Mouse (Mus musculus): ENCODE measurements around the gene Zfp865. TPM values are rescaled to one million over a fixed set of nuclear protein-coding genes. Genes with fewer than 3 reads are reported as not detected.

Zfp865 gene
- polyA plus RNA-seq, 1 experiment: 18.3 TPM

DNA sequence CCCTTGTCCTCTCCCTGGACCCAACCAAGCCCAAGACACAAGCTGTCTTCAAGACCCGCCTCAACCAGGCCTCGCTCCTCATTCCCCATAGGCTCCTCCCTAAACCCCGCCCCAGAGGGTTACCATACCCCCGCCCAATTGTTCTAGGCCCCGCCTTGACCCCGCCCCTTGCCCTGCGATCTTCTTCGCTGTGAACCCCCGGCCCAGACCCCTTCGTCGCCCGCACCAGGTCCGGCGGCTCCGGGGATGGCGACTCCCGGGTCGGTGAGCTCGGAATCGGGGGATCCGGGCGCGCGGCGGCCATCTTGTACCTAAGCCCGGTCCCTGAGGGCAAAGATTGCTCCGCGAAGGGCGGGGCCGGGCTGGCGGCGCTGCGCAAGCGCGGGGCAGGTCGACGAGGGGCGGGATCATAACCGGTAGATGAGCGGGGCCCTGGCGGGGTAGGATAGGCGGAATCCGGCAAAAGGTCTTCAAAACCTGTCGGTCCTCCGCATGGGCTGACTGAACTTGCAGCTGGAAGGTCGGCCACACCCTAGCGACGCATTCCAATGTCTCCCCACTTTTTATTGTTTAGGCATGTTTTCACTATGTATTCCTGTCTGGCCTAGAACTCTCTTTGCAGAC, 18.0 kb downstream of the Zfp865 start, which contains the start of gene Zfp784:
Zfp784 (minus strand) TSS at position 338 of the 624 bp plus-strand sequence.
- Histone ChIP-seq H3K27me3 (ENCODE audit: control insufficient read depth, insufficient read depth, low read length) (no peaks in the 10 kb centered on the region), H3K27ac (ENCODE audit: control insufficient read depth, insufficient read depth, low read depth, low read length) (peak within 1 kb of the TSS; percentile 88), H3K36me3 (ENCODE audit: control insufficient read depth, insufficient read depth, low read length) (no peaks in the 10 kb centered on the region), H3K4me1 (ENCODE audit: control insufficient read depth, insufficient read depth, low read length) (no peaks in the 10 kb centered on the region; the same call in 1 of the 2 replicates), H3K4me3 (ENCODE audit: control insufficient read depth, low read depth, low read length) (peak within 1 kb of the TSS; percentile 92)
- TF ChIP-seq POLR2A (IDR thresholded peaks at IDR 0.05; ENCODE audit: control insufficient read depth, low read depth, low read length) (peak; percentile 49), CTCF (IDR thresholded peaks at IDR 0.05; ENCODE audit: control insufficient read depth, insufficient read depth, insufficient replicate concordance, low read depth, low read length) (no peak)

DNA sequence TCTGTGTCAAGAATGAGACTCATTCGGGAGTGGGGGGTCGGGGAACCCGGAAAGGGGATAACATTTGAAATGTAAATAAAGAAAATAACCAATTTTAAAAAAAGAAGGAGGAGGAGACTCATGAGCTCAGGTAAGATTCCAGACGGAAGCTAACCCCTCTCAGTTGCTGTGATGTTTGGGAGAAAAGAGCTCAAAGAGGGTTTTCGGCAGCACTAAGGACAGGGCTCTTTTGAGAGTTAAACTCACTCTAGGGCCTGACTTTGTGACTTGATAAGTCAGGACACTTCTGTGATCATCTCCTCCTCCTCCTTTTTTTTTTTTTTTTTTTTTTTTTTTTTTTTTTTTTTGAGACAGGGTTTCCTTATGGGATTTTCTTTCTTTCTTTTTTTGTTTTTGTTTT, 18.8 kb downstream of the Zfp865 start:
- Histone ChIP-seq H3K36me3 (ENCODE audit: control insufficient read depth, insufficient read depth, low read length) (no peaks in the 10 kb centered on the region), H3K4me1 (ENCODE audit: control insufficient read depth, insufficient read depth, low read length) (no peaks in the 10 kb centered on the region; the same call in 1 of the 2 replicates), H3K4me3 (ENCODE audit: control insufficient read depth, low read depth, low read length) (peak overlapping the region; percentile 92), H3K27me3 (ENCODE audit: control insufficient read depth, insufficient read depth, low read length) (no peaks in the 10 kb centered on the region), H3K27ac (ENCODE audit: control insufficient read depth, insufficient read depth, low read depth, low read length) (peak overlapping the region; percentile 88)
- TF ChIP-seq POLR2A (IDR thresholded peaks at IDR 0.05; ENCODE audit: control insufficient read depth, low read depth, low read length) (no peak), CTCF (IDR thresholded peaks at IDR 0.05; ENCODE audit: control insufficient read depth, insufficient read depth, insufficient replicate concordance, low read depth, low read length) (no peak)

DNA sequence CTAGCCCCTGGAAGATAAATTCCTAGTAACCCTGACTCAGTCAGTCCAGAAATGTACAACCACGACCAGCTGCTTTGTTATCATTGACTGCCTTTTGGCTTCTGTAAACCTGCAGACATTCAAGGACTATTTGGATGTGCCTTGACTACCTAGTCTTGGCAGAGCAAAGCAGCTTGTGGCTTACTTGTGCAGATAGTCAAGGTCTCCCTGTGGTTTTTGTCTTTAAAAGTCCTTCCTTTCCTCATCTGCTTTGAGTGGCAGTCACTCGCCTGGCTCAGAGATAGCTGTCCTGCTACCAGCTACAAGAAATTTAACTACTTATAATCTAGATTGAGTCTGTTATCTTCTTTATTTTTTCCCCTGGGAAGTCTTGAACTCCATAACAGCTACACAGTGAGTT, 24.8 kb downstream of the Zfp865 start:
- TF ChIP-seq CTCF (IDR thresholded peaks at IDR 0.05; ENCODE audit: control insufficient read depth, insufficient read depth, insufficient replicate concordance, low read depth, low read length) (no peak), POLR2A (IDR thresholded peaks at IDR 0.05; ENCODE audit: control insufficient read depth, low read depth, low read length) (no peak)
- Histone ChIP-seq H3K4me1 (ENCODE audit: control insufficient read depth, insufficient read depth, low read length) (no peaks in the 10 kb centered on the region), H3K27me3 (ENCODE audit: control insufficient read depth, insufficient read depth, low read length) (no peaks in the 10 kb centered on the region), H3K4me3 (ENCODE audit: control insufficient read depth, low read depth, low read length) (no peak overlapping the region), H3K27ac (ENCODE audit: control insufficient read depth, insufficient read depth, low read depth, low read length) (no peak overlapping the region), H3K36me3 (ENCODE audit: control insufficient read depth, insufficient read depth, low read length) (no peaks in the 10 kb centered on the region)

DNA sequence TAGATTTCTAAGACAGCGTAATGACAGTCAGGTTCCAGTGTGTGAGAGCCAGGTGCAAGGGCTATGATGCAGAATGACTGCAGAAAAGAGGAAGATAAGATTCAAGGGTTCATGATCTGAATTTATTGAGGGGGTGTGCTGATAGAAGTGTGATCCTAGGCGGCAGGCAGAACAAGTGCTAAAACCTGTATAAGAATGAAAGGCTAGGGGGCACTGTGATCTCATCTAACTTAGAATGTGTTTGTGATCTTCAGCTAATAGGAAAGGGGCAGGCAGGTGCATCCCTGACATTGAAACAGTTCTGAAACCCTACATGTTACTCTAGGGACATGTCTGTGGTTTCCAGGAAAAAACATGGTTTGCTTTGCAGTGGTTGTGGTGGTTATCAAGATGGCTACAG, 25.9 kb downstream of the Zfp865 start:
- no peaks in the 10 kb centered on the region for H3K27me3 ChIP-seq (ENCODE audit: control insufficient read depth, insufficient read depth, low read length)
- no peaks in the 10 kb centered on the region for H3K4me1 ChIP-seq (ENCODE audit: control insufficient read depth, insufficient read depth, low read length)
- H3K27ac ChIP-seq (ENCODE audit: control insufficient read depth, insufficient read depth, low read depth, low read length): no peak overlapping the region
- TF ChIP-seq POLR2A (IDR thresholded peaks at IDR 0.05; ENCODE audit: control insufficient read depth, low read depth, low read length): no peak
- TF ChIP-seq CTCF (IDR thresholded peaks at IDR 0.05; ENCODE audit: control insufficient read depth, insufficient read depth, insufficient replicate concordance, low read depth, low read length): no peak
- H3K4me3 ChIP-seq (ENCODE audit: control insufficient read depth, low read depth, low read length): no peak overlapping the region
- H3K36me3 ChIP-seq (ENCODE audit: control insufficient read depth, insufficient read depth, low read length): no peaks in the 10 kb centered on the region

DNA sequence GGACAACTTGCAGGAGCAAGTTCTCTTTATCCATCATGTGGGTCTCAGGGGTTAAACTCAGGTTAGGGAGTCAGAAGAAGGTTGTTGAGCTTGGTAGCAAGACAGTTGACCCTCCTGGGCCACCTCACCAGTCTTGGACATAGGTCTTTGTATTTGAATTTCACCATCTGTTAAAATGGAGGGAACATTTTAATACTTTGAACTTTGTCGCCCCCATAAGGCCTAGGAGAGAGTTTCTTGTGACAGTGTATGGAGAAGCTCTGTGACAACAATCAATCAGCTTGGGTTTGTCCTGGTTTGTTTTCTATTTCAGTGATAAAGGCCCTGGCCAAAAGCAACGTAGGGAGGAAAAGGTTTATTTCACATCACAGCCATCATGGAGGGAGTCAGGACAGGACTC, 27.1 kb downstream of the Zfp865 start:
- no peak for TF ChIP-seq POLR2A (IDR thresholded peaks at IDR 0.05; ENCODE audit: control insufficient read depth, low read depth, low read length)
- TF ChIP-seq CTCF (IDR thresholded peaks at IDR 0.05; ENCODE audit: control insufficient read depth, insufficient read depth, insufficient replicate concordance, low read depth, low read length): no peak
- H3K4me3 ChIP-seq (ENCODE audit: control insufficient read depth, low read depth, low read length): no peak overlapping the region

DNA sequence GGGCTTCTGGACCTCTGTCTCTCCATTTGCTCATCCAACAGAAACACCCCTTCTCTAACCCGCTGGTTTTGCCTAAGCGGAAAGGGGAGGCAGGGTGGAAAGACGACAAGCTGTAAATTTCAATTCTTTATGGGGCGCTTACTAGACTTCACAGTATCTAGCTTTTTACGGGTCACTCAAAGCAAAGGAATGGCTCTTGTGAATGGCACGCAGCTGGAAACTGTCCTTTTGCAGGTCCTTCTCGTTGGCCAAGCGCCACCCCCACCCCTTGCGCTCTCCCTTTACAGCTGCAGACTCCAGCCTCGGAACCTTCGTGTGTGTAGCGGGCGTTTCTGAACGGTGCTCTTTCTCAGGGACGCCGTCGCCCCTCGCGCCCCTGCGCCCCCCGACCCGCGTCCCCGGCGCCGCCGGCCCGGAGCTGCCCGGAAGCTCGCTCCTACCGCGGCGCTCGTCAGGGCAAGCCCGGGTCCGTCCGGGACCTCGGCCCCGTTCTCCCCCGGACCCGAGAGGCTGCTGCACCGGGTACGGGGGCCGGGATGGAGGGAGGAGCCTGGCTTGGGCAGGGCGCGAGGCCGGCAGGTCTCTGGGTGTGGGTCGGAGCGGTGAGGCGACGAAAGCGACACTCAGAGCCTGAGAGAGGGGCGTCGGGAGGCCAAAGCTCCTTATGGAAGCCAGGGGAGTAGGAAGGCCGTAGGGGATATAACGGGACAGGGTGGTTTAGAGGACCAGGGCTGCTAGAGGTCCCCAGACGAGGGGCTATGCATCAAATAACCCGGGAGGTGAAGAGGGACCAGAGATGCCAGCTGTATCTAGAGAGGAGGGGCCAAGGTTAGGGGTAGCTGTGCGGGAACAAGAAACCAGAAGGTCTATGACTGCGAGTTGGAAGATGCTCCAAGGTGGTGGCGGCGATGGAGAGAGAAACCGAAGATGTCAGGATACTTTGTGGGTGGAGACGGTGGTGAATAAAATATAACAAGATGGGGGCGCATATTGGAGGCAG, 31.3 kb downstream of the Zfp865 start, which contains the start of gene Zfp580:
Zfp580 (plus strand) TSS at position 346 of the 1,000 bp plus-strand sequence.
- H3K4me3 ChIP-seq (ENCODE audit: control insufficient read depth, low read depth, low read length): peak within 1 kb of the TSS; percentile 94
- H3K27ac ChIP-seq (ENCODE audit: control insufficient read depth, insufficient read depth, low read depth, low read length): peak within 1 kb of the TSS; percentile 76
- H3K27me3 ChIP-seq (ENCODE audit: control insufficient read depth, insufficient read depth, low read length): no peaks in the 10 kb centered on the region
- H3K4me1 ChIP-seq (ENCODE audit: control insufficient read depth, insufficient read depth, low read length): peaks cover 32% of the 10 kb centered on the region
- H3K36me3 ChIP-seq (ENCODE audit: control insufficient read depth, insufficient read depth, low read length): no peaks in the 10 kb centered on the region
- TF ChIP-seq POLR2A (IDR thresholded peaks at IDR 0.05; ENCODE audit: control insufficient read depth, low read depth, low read length): peak; percentile 42; the same call in 1 of the 2 replicates
- TF ChIP-seq CTCF (IDR thresholded peaks at IDR 0.05; ENCODE audit: control insufficient read depth, insufficient read depth, insufficient replicate concordance, low read depth, low read length): no peak

More for the DNA sequence above, 27.1 kb downstream of the Zfp865 start:
- Histone ChIP-seq H3K4me1 (ENCODE audit: control insufficient read depth, insufficient read depth, low read length) (peaks cover 5% of the 10 kb centered on the region), H3K27ac (ENCODE audit: control insufficient read depth, insufficient read depth, low read depth, low read length) (no peak overlapping the region), H3K36me3 (ENCODE audit: control insufficient read depth, insufficient read depth, low read length) (no peaks in the 10 kb centered on the region), H3K27me3 (ENCODE audit: control insufficient read depth, insufficient read depth, low read length) (no peaks in the 10 kb centered on the region)

DNA sequence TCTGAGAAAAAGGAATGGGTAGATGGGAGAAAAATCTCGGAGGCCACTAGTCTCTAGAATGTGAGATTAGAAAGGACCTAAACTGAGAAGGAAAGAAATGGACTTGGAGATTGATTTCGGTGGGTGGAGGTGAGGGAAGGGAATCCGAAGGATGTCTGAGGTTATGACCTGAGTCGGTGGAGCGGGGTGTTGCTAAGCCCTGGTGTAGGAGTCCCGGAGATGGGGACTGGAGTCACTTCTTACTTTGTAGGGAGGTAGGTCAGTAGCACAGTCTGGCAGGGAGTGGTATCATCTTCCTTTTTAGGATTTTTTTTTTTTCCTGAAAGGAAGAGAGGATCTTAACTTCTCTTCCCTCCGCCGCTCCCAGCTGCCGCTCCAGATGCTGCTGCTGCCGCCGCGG, 32.3 kb downstream of the Zfp865 start:
- Histone ChIP-seq H3K36me3 (ENCODE audit: control insufficient read depth, insufficient read depth, low read length) (no peaks in the 10 kb centered on the region), H3K27me3 (ENCODE audit: control insufficient read depth, insufficient read depth, low read length) (no peaks in the 10 kb centered on the region), H3K4me3 (ENCODE audit: control insufficient read depth, low read depth, low read length) (peak overlapping the region; percentile 12), H3K4me1 (ENCODE audit: control insufficient read depth, insufficient read depth, low read length) (peaks cover 40% of the 10 kb centered on the region), H3K27ac (ENCODE audit: control insufficient read depth, insufficient read depth, low read depth, low read length) (no peak overlapping the region)
- TF ChIP-seq POLR2A (IDR thresholded peaks at IDR 0.05; ENCODE audit: control insufficient read depth, low read depth, low read length) (no peak), CTCF (IDR thresholded peaks at IDR 0.05; ENCODE audit: control insufficient read depth, insufficient read depth, insufficient replicate concordance, low read depth, low read length) (no peak)
